Mouse (Mus musculus) olfactory bulb, adult 2 months (tissue): ENCODE measurements around the gene Cd247.

Experiments used
- CTCF ChIP-seq: fragments of 200-500 bp; IDR thresholded peaks from 2 replicates; pipeline ENCODE4 v1.5.1; 2012; ENCODE audit warnings: low read depth, mild to moderate bottlenecking, low read length, moderate library complexity; ENCODE audit not compliant: insufficient read depth
- POLR2A ChIP-seq: fragments of 200-500 bp; IDR thresholded peaks from 2 replicates; pipeline ENCODE4 v1.6.1; 2012; ENCODE audit warnings: mild to moderate bottlenecking, low read depth, low read length, moderate library complexity; ENCODE audit not compliant: insufficient read depth

- TF ChIP-seq CTCF (no peak), POLR2A (no peak)
Observed at GRCm38 (mm10) chr1:165855759-165856545, 67.5 kb downstream of the Cd247 start.
